Mouse (Mus musculus): ENCODE results near the gene Mxd3.

DNA sequence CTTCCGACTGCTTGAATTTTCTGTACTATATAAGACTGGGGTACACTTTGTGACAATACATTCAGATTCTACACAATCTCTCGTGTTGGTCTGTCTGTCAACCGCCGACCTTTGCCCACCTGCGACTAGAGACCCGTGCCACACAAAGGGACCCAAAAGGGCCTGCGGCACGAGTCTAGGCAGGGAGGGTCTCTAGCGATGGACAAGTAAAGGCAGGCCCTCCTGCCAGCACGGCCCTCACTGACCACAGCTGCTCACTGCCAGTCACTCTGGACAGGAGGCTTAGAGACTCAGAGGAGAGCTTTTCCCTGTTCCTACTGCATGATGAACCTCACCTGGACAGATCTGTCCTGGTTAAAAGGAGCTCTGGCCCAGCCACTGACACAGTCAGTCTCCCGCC is 12.8 kb upstream of the Mxd3 start:
- TF ChIP-seq CTCF (IDR thresholded peaks at IDR 0.05; ENCODE audit: borderline replicate concordance, insufficient read depth, low read length) (no peak), POLR2A (IDR thresholded peaks at IDR 0.05; ENCODE audit: low read depth, low read length) (no peak)

Data from embryonic fibroblast, embryonic 13.5 days (primary cell).